Mouse (Mus musculus) bone marrow, adult 2 months (tissue): ENCODE measurements at regions not wholly inside any gene's neighbourhood (a gene's known extent, or its start where the extent isn't known, plus 50 kb on each side); places are given as distances from the start of the nearest gene placed in this dataset.

Source experiments
- H3K27ac ChIP-seq: fragments of 200-500 bp; 2 replicates; pipeline ENCODE4 v1.5.1; 2012; ENCODE audit warnings: low read depth, mild to moderate bottlenecking, control low read depth, inconsistent platforms, low read length; ENCODE audit not compliant: control insufficient read depth, poor library complexity, insufficient read depth
- H3K4me1 ChIP-seq: fragments of 200-500 bp; 2 replicates; pipeline ENCODE4 v1.6.1; 2011; ENCODE audit warnings: low read length; ENCODE audit not compliant: control insufficient read depth, insufficient read depth
- H3K4me3 ChIP-seq: fragments of 200-500 bp; replicated peaks from 2 replicates; pipeline ENCODE3; 2011; ENCODE audit warnings: mild to moderate bottlenecking, low read depth, low read length, control low read depth; ENCODE audit not compliant: control insufficient read depth
- CTCF ChIP-seq: fragments of 200-500 bp; IDR thresholded peaks from 2 replicates; pipeline ENCODE4 v1.5.1; 2011; ENCODE audit warnings: low read length, control low read depth; ENCODE audit not compliant: control insufficient read depth, insufficient read depth
- POLR2A ChIP-seq: fragments of 200-500 bp; IDR thresholded peaks from 2 replicates; pipeline ENCODE4 v1.6.1; 2011; ENCODE audit warnings: low read depth, mild to moderate bottlenecking, control low read depth, low read length, borderline replicate concordance; ENCODE audit not compliant: control insufficient read depth
- whole genome bisulfite sequencing: fragments of 180-500 bp; shearing (Covaris S2); methylation state at CpG from one replicate; pipeline ENCODE4 v1.1.7; 2018; 5-methylcytosine and 5-hydroxymethylcytosine counted together

DNA sequence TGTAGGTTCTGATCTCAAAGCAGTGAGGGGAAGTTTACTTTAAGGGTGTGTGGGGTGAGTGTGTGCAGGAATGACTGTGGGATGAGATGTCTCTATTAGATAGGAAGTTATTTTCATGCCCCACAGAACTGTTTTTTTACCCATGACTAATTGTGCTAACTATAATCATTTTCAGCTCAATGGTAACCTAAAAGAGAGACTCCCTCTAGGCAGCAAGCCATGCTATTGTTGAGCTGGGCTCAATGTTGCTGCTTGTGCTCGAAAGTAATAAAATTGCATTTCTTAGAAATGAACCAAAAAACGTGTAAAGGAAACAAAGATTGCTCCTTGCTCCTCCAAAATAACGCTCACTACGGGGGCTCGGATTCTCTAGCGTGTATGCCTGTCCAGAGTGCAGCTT lies 146.2 kb downstream of the Ddx11 start:
- no peak for TF ChIP-seq POLR2A
- no peak for TF ChIP-seq CTCF
- H3K27ac ChIP-seq: no peak overlapping the region
- no peak overlapping the region for H3K4me3 ChIP-seq
- H3K4me1 ChIP-seq: no peaks in the 10 kb centered on the region
- 80% methylated on average over 6 of the region's 6 CpGs for WGBS

- WGBS: 82% methylated on average over 7 of the region's 7 CpGs
Measured at GRCm38 (mm10) chr17:66271906-66272305, 148.6 kb downstream of the Ddx11 start.

GRCm38 (mm10) chr17:66276778-66277177 lies 153.5 kb downstream of the Ddx11 start:
- Histone ChIP-seq H3K4me3 (no peak overlapping the region), H3K4me1 (no peaks in the 10 kb centered on the region), H3K27ac (no peak overlapping the region)
- 82% methylated on average over 13 of the region's 13 CpGs for WGBS
- TF ChIP-seq CTCF (no peak), POLR2A (no peak)

More at GRCm38 (mm10) chr17:66271906-66272305, 148.6 kb downstream of the Ddx11 start:
- TF ChIP-seq POLR2A (no peak), CTCF (no peak)
- Histone ChIP-seq H3K27ac (no peak overlapping the region), H3K4me1 (no peaks in the 10 kb centered on the region), H3K4me3 (no peak overlapping the region)

DNA sequence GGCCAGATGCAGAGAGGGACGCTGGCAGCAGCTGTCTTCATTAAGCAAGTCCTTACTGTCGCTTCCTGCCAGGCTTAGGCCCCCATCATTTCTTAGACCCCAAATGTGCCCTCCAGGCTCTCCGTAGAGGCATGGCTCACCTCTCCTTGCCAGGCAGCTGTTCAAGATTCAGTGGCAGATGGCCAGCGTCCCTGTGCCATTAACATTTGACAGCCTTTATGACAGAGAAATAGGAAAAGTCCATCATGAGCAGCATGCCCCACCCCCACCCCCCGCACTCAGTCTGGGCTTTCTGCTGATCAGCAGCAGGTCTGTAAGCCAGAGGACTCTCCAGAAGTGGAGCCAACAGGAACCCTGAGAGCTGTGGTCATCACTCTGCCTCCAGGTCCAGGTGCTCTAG lies 154.7 kb downstream of the Ddx11 start:
- H3K4me3 ChIP-seq: no peak overlapping the region
- no peak for TF ChIP-seq POLR2A
- no peak for TF ChIP-seq CTCF
- H3K27ac ChIP-seq: no peak overlapping the region
- 89% methylated on average over 5 of the region's 5 CpGs for WGBS
- H3K4me1 ChIP-seq: no peaks in the 10 kb centered on the region

DNA sequence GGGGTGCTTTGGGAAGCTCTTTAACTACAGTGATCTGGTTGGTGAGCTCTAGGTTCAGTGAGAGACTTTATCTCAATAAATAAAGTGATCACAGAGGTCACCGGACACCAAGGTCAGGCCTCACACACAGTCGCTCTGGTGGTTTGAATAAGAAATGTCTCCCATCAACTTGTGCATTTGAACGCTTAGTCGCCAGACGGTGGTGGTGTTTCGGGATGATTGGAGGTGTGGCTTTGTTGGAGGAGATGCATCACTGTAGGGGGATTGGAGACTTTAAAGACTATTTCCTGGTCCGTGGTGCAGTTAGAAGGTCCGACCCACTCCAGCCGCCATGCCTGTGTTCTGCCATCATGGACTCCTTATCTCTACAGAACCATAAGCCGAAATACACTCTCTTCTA lies 162.0 kb downstream of the Ddx11 start:
- 88% methylated on average over 10 of the region's 10 CpGs for WGBS
- no peak for TF ChIP-seq POLR2A
- no peak for TF ChIP-seq CTCF
- H3K4me1 ChIP-seq: no peaks in the 10 kb centered on the region
- H3K27ac ChIP-seq: no peak overlapping the region
- no peak overlapping the region for H3K4me3 ChIP-seq
